Mouse (Mus musculus) CH12.LX (cell line): ENCODE measurements around the gene March10. TPM values are rescaled to one million over a fixed set of nuclear protein-coding genes. Genes with fewer than 3 reads are reported as not detected.

Source experiments
- DNase-seq: peaks from one replicate; pipeline ENCODE4 v3.0.0-alpha.2; 2013; ENCODE audit errors: extremely low read depth
- H3K27ac ChIP-seq: 2 replicates; pipeline ENCODE4 v1.5.1; 2012; ENCODE audit warnings: low read depth, mild to moderate bottlenecking, control low read depth, moderate library complexity; ENCODE audit not compliant: insufficient read depth
- H3K27me3 ChIP-seq: replicated peaks from 2 replicates; pipeline ENCODE3; 2012; ENCODE audit warnings: inconsistent platforms
- H3K36me3 ChIP-seq, 2 experiments: replicated peaks in 1 of 2; 2 replicates each; pipeline versions ENCODE3 to v1.6.1; 2012; ENCODE audit warnings: inconsistent platforms in 1 of 2, low read length in 1 of 2, mild to moderate bottlenecking in 1 of 2, mixed read lengths in 1 of 2, moderate library complexity in 1 of 2; ENCODE audit not compliant: control insufficient read depth in 1 of 2, insufficient read depth in 1 of 2
- H3K4me1 ChIP-seq, 2 experiments: 2 replicates each; pipeline ENCODE4 v1.6.1; 2012; ENCODE audit warnings: inconsistent platforms in 1 of 2, moderate library complexity in 1 of 2; ENCODE audit not compliant: insufficient read depth in 2 of 2, control insufficient read depth in 1 of 2
- H3K4me2 ChIP-seq: 2 replicates; pipeline ENCODE4 v1.6.1; 2012; ENCODE audit warnings: low read depth, mild to moderate bottlenecking, control low read depth; ENCODE audit not compliant: poor library complexity, insufficient read depth, severe bottlenecking
- H3K4me3 ChIP-seq, 3 experiments: fragments of 150-350 bp in 1 of 3; sonication (generic) in 1 of 3; replicated peaks in 1 of 3; 2 replicates each; pipeline versions ENCODE3 to v1.5.1; 2011 to 2012; ENCODE audit warnings: low read depth in 2 of 3, low read length in 2 of 3, mild to moderate bottlenecking in 2 of 3, moderate library complexity in 2 of 3, control low read depth in 1 of 3, improper control_type of control experiment in 1 of 3, inconsistent platforms in 1 of 3, mixed read lengths in 1 of 3; ENCODE audit not compliant: poor library complexity in 1 of 3
- H3K79me2 ChIP-seq: replicated peaks from 2 replicates; pipeline ENCODE4 v1.6.1; 2012; ENCODE audit warnings: mild to moderate bottlenecking, moderate library complexity; ENCODE audit not compliant: control insufficient read depth, poor library complexity, insufficient read depth, severe bottlenecking; ENCODE audit errors: extremely low read depth
- H3K9ac ChIP-seq: 2 replicates; pipeline ENCODE4 v1.6.1; 2012; ENCODE audit warnings: low read depth, mild to moderate bottlenecking, control low read depth, moderate library complexity; ENCODE audit not compliant: insufficient read depth
- H3K9me3 ChIP-seq: replicated peaks from 2 replicates; pipeline ENCODE3; 2012; ENCODE audit warnings: low read length, inconsistent platforms, mixed read lengths
- BHLHE40 ChIP-seq: IDR thresholded peaks from 2 replicates; pipeline ENCODE4 v1.6.1; 2011; ENCODE audit warnings: mild to moderate bottlenecking, low read depth, low read length, improper control_type of control experiment
- CHD1 ChIP-seq: IDR thresholded peaks from 2 replicates; pipeline ENCODE4 v1.6.1; 2012; ENCODE audit warnings: low read depth, low read length, improper control_type of control experiment, inconsistent platforms
- CHD2 ChIP-seq: IDR thresholded peaks from 2 replicates; pipeline ENCODE4 v1.6.1; 2011; ENCODE audit warnings: low read length, improper control_type of control experiment
- EP300 ChIP-seq: IDR thresholded peaks from 2 replicates; pipeline ENCODE4 v1.6.1; 2011; ENCODE audit warnings: low read length, improper control_type of control experiment
- GABPA ChIP-seq: IDR thresholded peaks from 2 replicates; pipeline ENCODE4 v1.6.1; 2012; ENCODE audit warnings: low read depth, low read length, improper control_type of control experiment, inconsistent platforms; ENCODE audit not compliant: insufficient replicate concordance
- JUN ChIP-seq: IDR thresholded peaks from 2 replicates; pipeline ENCODE4 v1.6.1; 2011; ENCODE audit warnings: low read depth, mild to moderate bottlenecking, low read length, improper control_type of control experiment, moderate library complexity; ENCODE audit not compliant: insufficient read depth
- KAT2A ChIP-seq: IDR thresholded peaks from 2 replicates; pipeline ENCODE4 v1.6.1; 2012; ENCODE audit warnings: low read length, improper control_type of control experiment, inconsistent platforms; ENCODE audit not compliant: insufficient replicate concordance
- MAFK ChIP-seq: IDR thresholded peaks from 2 replicates; pipeline ENCODE4 v1.6.1; 2011; ENCODE audit warnings: low read length, improper control_type of control experiment; ENCODE audit not compliant: insufficient replicate concordance
- MAX ChIP-seq: IDR thresholded peaks from 2 replicates; pipeline ENCODE4 v1.6.1; 2011; ENCODE audit warnings: low read length, improper control_type of control experiment
- MXI1 ChIP-seq: IDR thresholded peaks from 2 replicates; pipeline ENCODE4 v1.6.1; 2011; ENCODE audit warnings: mild to moderate bottlenecking, low read depth, low read length, improper control_type of control experiment
- MYC ChIP-seq: IDR thresholded peaks from 2 replicates; pipeline ENCODE4 v1.6.1; 2011; ENCODE audit warnings: low read depth, mild to moderate bottlenecking, improper control_type of control experiment, low read length
- NELFE ChIP-seq: IDR thresholded peaks from 2 replicates; pipeline ENCODE4 v1.6.1; 2011; ENCODE audit warnings: low read depth, low read length, improper control_type of control experiment
- NRF1 ChIP-seq: IDR thresholded peaks from 2 replicates; pipeline ENCODE4 v1.6.1; 2014; ENCODE audit warnings: low read depth, mild to moderate bottlenecking, inconsistent platforms, low read length, improper control_type of control experiment, moderate library complexity
- POLR2A ChIP-seq: IDR thresholded peaks from 2 replicates; pipeline ENCODE4 v1.6.1; 2011; ENCODE audit warnings: low read depth, mild to moderate bottlenecking, improper control_type of control experiment, low read length
- RAD21 ChIP-seq: IDR thresholded peaks from 2 replicates; pipeline ENCODE4 v1.6.1; 2011; ENCODE audit warnings: low read depth, mild to moderate bottlenecking, low read length, improper control_type of control experiment, moderate library complexity
- RCOR1 ChIP-seq: conservative IDR thresholded peaks from 2 replicates; pipeline ENCODE4 v1.6.1; 2012; ENCODE audit warnings: low read depth, mild to moderate bottlenecking, inconsistent platforms, low read length, improper control_type of control experiment
- SIN3A ChIP-seq: IDR thresholded peaks from 2 replicates; pipeline ENCODE4 v1.6.1; 2012; ENCODE audit warnings: low read length, improper control_type of control experiment, inconsistent platforms
- SMC3 ChIP-seq: IDR thresholded peaks from 2 replicates; pipeline ENCODE4 v1.6.1; 2011; ENCODE audit warnings: low read depth, low read length, improper control_type of control experiment
- TBP ChIP-seq: conservative IDR thresholded peaks from 2 replicates; pipeline ENCODE4 v1.6.1; 2011; ENCODE audit warnings: low read depth, low read length, improper control_type of control experiment
- UBTF ChIP-seq: IDR thresholded peaks from 2 replicates; pipeline ENCODE4 v1.6.1; 2012; ENCODE audit warnings: low read depth, mild to moderate bottlenecking, inconsistent platforms, low read length, improper control_type of control experiment, moderate library complexity
- USF1 ChIP-seq: IDR thresholded peaks from 2 replicates; pipeline ENCODE4 v1.6.1; 2014; ENCODE audit warnings: low read depth, mild to moderate bottlenecking, inconsistent platforms, low read length, improper control_type of control experiment
- ZKSCAN1 ChIP-seq: IDR thresholded peaks from 2 replicates; pipeline ENCODE4 v1.6.1; 2012; ENCODE audit warnings: low read depth, inconsistent platforms, low read length, improper control_type of control experiment, borderline replicate concordance
- ZMIZ1 ChIP-seq: IDR thresholded peaks from 2 replicates; pipeline ENCODE4 v1.6.1; 2012; ENCODE audit warnings: low read depth, mild to moderate bottlenecking, inconsistent platforms, low read length, improper control_type of control experiment
- ZNF384 ChIP-seq: IDR thresholded peaks from 2 replicates; pipeline ENCODE4 v1.6.1; 2012; ENCODE audit warnings: low read depth, low read length, improper control_type of control experiment, inconsistent platforms
- dilution Hi-C: fragments of 300-500 bp; cut with MboI; formaldehyde crosslinking; loops from 2 replicates; pipeline ENCODE4 v1.14.3; 2020; ENCODE audit warnings: low sequenced_read_pairs; ENCODE audit not compliant: extremely low pct_unique_long_range_greater_than_20kb, extremely low pct_ligation_motif_present
- in situ Hi-C: fragments of 300-500 bp; cut with MboI; formaldehyde crosslinking; loops from 3 replicates; pipeline ENCODE4 v1.14.3; 2019; ENCODE audit warnings: low sequenced_read_pairs, low pct_ligation_motif_present, low pct_unique_long_range_greater_than_20kb, mixed read lengths
- polyA plus RNA-seq: library from polyadenylated mRNA; unstranded; fragments of >175 nt; gene quantifications from 2 replicates; pipeline ENCODE4 v1.2.1, GENCODE M21; 2012; ENCODE audit warnings: low read depth; ENCODE audit not compliant: insufficient read length
- total RNA-seq, 2 experiments: library from RNA; depleted of rRNA; stranded (reverse); fragments of 300-350 nt in 1 of 2; fragments of >200 nt in 1 of 2; gene quantifications; 2 replicates each; pipeline ENCODE4 v1.2.3; 2012 to 2014

March10 gene
- total and polyA plus RNA-seq, 3 experiments, result not detected

GRCm38 (mm10) chr11:105473716-105474351 is 17.3 kb upstream of the March10 start:
- no peak for TF ChIP-seq BHLHE40
- TF ChIP-seq SMC3, result no peak
- no peak for TF ChIP-seq MXI1
- TF ChIP-seq UBTF, result no peak
- no peak for TF ChIP-seq CHD1
- TF ChIP-seq NELFE, result no peak
- no peak for TF ChIP-seq TBP
- TF ChIP-seq NRF1, result no peak
- TF ChIP-seq USF1, result no peak
- TF ChIP-seq GABPA, result no peak
- TF ChIP-seq ZMIZ1, result no peak
- TF ChIP-seq MAX, result no peak
- TF ChIP-seq ZNF384, result no peak
- TF ChIP-seq JUN, result no peak
- no peak for TF ChIP-seq CHD2
- TF ChIP-seq SIN3A, result no peak
- TF ChIP-seq EP300, result no peak
- TF ChIP-seq MAFK, result no peak
- TF ChIP-seq RCOR1, result no peak
- no peak for TF ChIP-seq MYC
- 0 out of 2 replicates have a peak overlapping the region, but pooled peaks have one; percentile 17 for H3K4me2 ChIP-seq
- dilution Hi-C loops (no loop called here), in situ Hi-C loops (no loop called here)
- DNase-seq, result peak; percentile 17
- H3K27ac ChIP-seq, result no peak overlapping the region
- H3K9ac ChIP-seq, result no peak overlapping the region
- H3K79me2 ChIP-seq, result no peaks in the 10 kb centered on the region
- no peaks in the 10 kb centered on the region for H3K36me3 ChIP-seq
- H3K4me1 ChIP-seq, result peaks cover 0 to 30% of the 10 kb centered on the region in 2 experiments; a peak in 2 of 4 replicates
- no peaks in the 10 kb centered on the region for H3K27me3 ChIP-seq
- no peak overlapping the region for H3K4me3 ChIP-seq
- H3K9me3 ChIP-seq, result no peaks in the 10 kb centered on the region

- no peaks in the 10 kb centered on the region for H3K36me3 ChIP-seq
- TF ChIP-seq POLR2A (no peak), NRF1 (no peak), MXI1 (no peak), KAT2A (no peak), RAD21 (no peak), ZKSCAN1 (no peak), ZMIZ1 (no peak), SMC3 (no peak)
- DNase-seq, result no peak
- in situ Hi-C loops, result no loop called here
- no peak overlapping the region for H3K9ac ChIP-seq
- H3K9me3 ChIP-seq, result no peaks in the 10 kb centered on the region
- no peaks in the 10 kb centered on the region for H3K79me2 ChIP-seq
- H3K4me1 ChIP-seq, result peaks cover 0 to 40% of the 10 kb centered on the region in 2 experiments; a peak in 3 of 4 replicates
- H3K4me3 ChIP-seq, result no peak overlapping the region
- no peak overlapping the region for H3K4me2 ChIP-seq
- H3K27ac ChIP-seq, result no peak overlapping the region
- dilution Hi-C loops, result no loop called here
- H3K27me3 ChIP-seq, result no peaks in the 10 kb centered on the region
These were observed 16.1 kb upstream of the March10 start for GRCm38 (mm10) chr11:105472610-105473009.
